Mouse (Mus musculus): ENCODE results near the gene Olfr1238. TPM values are rescaled to one million over a fixed set of nuclear protein-coding genes. Genes with fewer than 3 reads are reported as not detected.

Gene Olfr1238
- polyA plus RNA-seq (2017; shearing (Covaris generic)) = not detected

DNA sequence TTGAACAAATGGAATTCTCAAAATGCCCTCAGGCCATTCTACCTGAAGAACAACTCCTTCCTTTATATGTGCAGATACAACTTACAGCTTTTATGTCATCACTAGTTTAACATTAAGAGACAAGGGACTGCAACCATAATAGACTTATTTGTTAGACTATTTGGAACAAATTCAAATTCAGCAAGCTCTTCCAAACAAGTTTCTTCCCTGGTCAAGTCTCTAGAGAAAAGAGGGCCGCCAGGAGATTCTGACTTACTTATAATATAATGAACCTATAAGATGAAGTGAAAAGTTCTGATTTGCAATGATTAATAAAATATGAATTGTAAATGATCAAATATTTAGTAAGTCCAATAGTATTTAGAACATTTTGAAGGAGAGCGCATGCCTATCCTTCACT, at the start of gene Olfr1238:
TSS of gene Olfr1238 (minus strand) at position 101 of the 400 bp plus-strand sequence.
- ATAC-seq = no peak

DNA sequence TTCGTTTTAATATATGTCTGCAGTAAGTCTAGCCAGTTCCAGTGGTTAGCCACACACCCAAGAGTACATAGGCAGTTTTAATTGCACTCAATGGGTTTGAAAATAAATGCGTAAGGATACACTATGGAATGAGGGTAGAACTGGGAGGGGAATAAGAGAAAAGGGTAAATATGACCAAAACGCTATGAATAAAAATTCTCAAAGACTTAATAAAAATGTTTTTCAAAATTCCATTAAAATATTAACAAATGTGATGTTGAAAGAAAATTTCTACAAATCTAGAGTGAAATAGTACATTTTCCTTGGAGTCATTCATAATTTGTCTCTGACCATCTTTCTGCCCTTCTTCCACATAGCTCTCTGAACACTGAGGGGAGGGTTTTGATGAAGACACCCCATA, 33.4 kb upstream of the Olfr1238 start, which contains the start of gene Olfr1240:
TSS of gene Olfr1240 (minus strand) at position 101 of the 400 bp plus-strand sequence.
- no peak for ATAC-seq

DNA sequence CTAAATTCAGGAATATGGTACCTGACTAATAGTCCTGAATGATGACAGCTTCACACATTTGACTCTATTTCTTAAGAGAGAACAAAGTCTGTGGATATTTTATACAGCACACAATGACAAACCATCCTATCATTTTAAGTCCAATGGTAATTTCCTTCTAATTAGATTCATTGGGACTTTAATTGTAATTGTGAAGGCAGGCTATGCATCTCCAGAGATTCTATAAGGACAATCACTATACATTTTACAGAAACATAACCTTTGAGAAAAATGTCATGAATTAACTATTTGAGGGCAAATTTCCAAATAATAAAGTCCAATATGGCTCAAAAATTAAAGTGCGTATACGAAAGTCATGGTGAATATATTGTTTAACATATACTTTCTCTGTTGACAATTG, 10.8 kb upstream of the Olfr1238 start, which contains the start of gene Olfr1239:
TSS of gene Olfr1239 (minus strand) at position 101 of the 400 bp plus-strand sequence.
- ATAC-seq = no peak

DNA sequence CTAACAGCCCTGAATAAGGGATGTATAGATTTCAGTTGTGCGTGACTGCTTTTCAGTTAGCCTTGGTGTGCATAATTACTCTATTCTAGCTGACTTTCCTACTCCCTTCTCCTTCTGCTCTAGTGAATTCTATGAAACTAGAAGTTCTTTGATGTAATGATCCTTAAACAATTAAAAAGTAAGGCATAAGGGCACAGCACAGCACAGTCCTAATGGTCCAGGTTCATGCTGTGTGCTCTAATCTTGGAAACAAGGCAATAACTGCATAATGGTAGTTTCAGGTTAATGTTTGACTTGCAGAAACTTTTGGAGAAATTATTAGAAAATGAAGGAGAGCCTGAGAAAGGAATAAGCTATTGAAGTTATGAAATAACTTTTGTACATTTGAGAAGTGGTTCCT, 5.1 kb upstream of the Olfr1238 start:
- ATAC-seq = no peak

DNA sequence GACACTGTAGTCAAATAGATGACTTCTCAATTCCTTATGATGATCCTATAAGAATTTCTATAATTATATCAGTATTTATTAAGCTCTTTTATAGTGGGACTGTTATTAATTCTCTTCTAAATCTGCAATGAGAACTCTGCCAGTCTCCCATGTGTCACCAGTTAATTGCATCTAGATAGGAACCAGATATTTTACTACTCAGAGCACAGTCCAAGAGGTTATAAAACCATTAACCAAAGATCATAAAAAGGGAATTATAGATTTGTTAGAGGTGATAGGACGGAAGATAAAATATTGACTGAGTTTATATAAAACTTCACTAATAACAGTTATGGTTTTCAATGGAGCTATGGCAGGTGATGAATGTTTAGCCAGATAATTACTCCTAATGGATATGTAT, 8.6 kb downstream of the Olfr1238 start:
- no peak for ATAC-seq

DNA sequence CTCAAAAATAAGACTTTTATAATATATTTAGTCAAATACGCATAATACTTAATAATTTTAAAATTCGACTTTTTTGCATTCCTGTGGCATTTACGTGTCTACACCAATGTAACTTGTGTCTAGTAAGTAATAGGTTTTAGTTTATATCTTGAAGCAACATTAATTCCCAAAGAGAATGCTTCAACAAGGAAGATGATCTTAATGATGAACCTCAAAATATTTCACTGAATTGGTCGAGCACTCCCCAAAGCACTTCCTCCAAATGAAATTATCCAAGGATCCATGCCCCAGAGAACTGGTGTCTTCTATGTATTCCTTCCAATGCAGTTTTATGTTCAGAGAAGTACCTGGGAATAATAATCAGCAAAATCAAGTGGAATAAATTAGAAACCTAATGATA, 44.7 kb downstream of the Olfr1238 start, which contains the start of gene Olfr1234:
TSS of gene Olfr1234 (minus strand) at position 101 of the 400 bp plus-strand sequence.
- no peak for ATAC-seq

Other genes with a start within 250 kb of the Olfr1238 start
- not detected for gene Olfr1224-ps1, start 245.6 kb downstream of the Olfr1238 start, polyA plus RNA-seq (2017; shearing (Covaris generic))
- gene Olfr1225, start 235.0 kb downstream of the Olfr1238 start, polyA plus RNA-seq (2017; shearing (Covaris generic)) = under 1 TPM in 1 of 2 experiments, not detected in 1; 0.08 TPM
- gene Olfr1226, start 209.6 kb downstream of the Olfr1238 start, polyA plus RNA-seq (2017; shearing (Covaris generic)) = not detected
- not detected for gene Olfr1228, start 155.6 kb downstream of the Olfr1238 start, polyA plus RNA-seq (2017; shearing (Covaris generic))
- not detected for gene Olfr1229, start 121.7 kb downstream of the Olfr1238 start, polyA plus RNA-seq (2017; shearing (Covaris generic))
- gene Olfr1230, start 112.4 kb downstream of the Olfr1238 start, polyA plus RNA-seq (2017; shearing (Covaris generic)) = not detected
- not detected for gene Olfr1231, start 102.6 kb downstream of the Olfr1238 start, polyA plus RNA-seq (2017; shearing (Covaris generic))
- not detected for gene Olfr1232, start 80.0 kb downstream of the Olfr1238 start, polyA plus RNA-seq (2017; shearing (Covaris generic))
- gene Olfr1233, start 67.3 kb downstream of the Olfr1238 start, polyA plus RNA-seq (2017; shearing (Covaris generic)) = not detected
- not detected for gene Olfr1234, start 44.8 kb downstream of the Olfr1238 start, polyA plus RNA-seq (2017; shearing (Covaris generic))
- not detected for gene Olfr1239, start 10.7 kb upstream of the Olfr1238 start, polyA plus RNA-seq (2017; shearing (Covaris generic))
- not detected for gene Olfr1240, start 33.3 kb upstream of the Olfr1238 start, polyA plus RNA-seq (2017; shearing (Covaris generic))
- not detected for gene Olfr1241, start 77.5 kb upstream of the Olfr1238 start, polyA plus RNA-seq (2017; shearing (Covaris generic))
- not detected for gene Olfr1242, start 88.7 kb upstream of the Olfr1238 start, polyA plus RNA-seq (2017; shearing (Covaris generic))
- not detected for gene Olfr1243, start 121.8 kb upstream of the Olfr1238 start, polyA plus RNA-seq (2017; shearing (Covaris generic))
- under 1 TPM in 1 of 2 experiments, not detected in 1; 0.23 TPM for gene Olfr1245, start 168.8 kb upstream of the Olfr1238 start, polyA plus RNA-seq (2017; shearing (Covaris generic))
- gene Olfr1246, start 183.5 kb upstream of the Olfr1238 start, polyA plus RNA-seq (2017; shearing (Covaris generic)) = not detected
- gene Olfr1247, start 204.5 kb upstream of the Olfr1238 start, polyA plus RNA-seq (2017; shearing (Covaris generic)) = under 1 TPM in 1 of 2 experiments, not detected in 1; 0.05 TPM
- not detected for gene Olfr1248, start 208.6 kb upstream of the Olfr1238 start, polyA plus RNA-seq (2017; shearing (Covaris generic))
- not detected for gene Olfr1249, start 225.3 kb upstream of the Olfr1238 start, polyA plus RNA-seq (2017; shearing (Covaris generic))

Data from CD4-positive, CD25-positive, alpha-beta regulatory T cell, adult 4 months (primary cell).